Mouse (Mus musculus): Measurements from ENCODE around the gene Ndrg4. TPM values are rescaled to one million over a fixed set of nuclear protein-coding genes. Genes with fewer than 3 reads are reported as not detected.
"Not testable (repeated sequence)": the region's sequence is repeated elsewhere in the genome, so short reads cannot be mapped to it uniquely, and the experiment has no call there.

Ndrg4 gene
- 10 to 100 TPM; 16.1 to 21.6 TPM for total RNA-seq (2021)
- long read RNA-seq, experiment 1, transcript Ndrg4-203 (14 exons, 2,738 nt): major isoform, 5 of 28 reads
- long read RNA-seq, experiment 1, partial matches to known transcripts: 4 of 28 reads
- long read RNA-seq, experiment 1, other reads (novel, unspliced or antisense): 18 of 28 reads
- long read RNA-seq, experiment 2, partial matches to known transcripts: 1 of 25 reads
- long read RNA-seq, experiment 2, other reads (novel, unspliced or antisense): 18 of 25 reads

GRCm38 (mm10) chr8:95676631-95677030 is at the start of gene Ndrg4:
Gene Ndrg4, plus strand, starts transcription at chr8:95676980.
- DNase-seq: no peak

DNA sequence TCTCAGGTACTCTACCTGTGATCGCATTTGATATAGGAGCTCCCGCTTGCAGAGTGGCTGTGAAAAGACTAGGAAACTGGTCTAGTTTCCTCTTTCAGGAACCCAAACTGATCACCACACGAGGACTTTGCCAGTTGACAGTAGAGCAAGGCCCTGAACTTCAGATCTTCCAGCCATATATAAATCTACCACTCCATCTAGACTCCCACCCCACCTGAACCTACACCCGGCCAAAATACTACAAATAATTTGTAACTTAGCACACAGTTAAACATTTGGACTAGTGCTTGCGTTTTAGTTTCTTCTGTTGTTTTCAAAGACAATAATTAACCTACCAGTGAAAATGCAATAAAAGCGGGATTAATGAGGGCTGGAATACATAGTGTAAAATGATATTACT is 43.9 kb upstream of the Ndrg4 start:
- DNase-seq: no peak

DNA sequence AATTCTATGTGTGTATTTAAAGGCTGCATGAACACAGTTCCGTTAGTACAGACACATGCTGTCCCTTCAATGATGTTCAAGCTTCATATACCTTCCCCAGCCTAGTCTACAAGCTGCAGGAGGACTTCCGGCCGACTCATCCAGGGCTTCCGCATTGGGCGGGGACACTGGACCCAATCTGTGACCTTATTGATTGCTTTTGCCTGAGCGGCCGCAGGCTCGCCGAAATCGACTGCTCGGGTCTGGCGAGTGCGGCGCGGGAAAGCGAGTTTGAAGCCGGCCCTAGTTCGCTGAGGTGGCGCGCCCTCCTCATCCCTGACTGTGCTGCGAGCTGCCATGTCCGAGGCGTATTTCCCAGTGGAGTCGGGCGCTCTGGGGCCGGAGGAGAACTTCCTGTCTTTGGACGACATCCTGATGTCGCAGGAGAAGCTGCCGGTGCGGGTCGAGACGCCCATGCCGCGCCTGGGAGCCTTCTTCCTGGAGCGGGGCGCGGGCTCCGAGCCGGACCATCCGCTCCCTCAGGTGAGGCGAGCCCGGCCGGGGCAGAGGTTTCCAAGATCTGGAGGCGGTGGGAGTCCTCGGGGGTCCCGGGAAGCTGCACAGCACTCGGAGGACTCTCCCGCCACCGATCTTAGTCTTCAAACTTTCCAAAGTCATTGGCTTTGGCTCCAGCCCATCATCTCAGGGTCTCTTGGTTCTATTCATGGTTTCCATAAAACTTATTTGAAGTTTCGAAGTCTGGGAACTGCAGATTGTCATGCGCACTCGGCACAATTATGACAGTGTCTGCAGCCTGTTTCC is 43.3 kb upstream of the Ndrg4 start, which contains the start of gene Gins3:
Gene Gins3, plus strand, starts transcription at position 192 of the 801 bp plus-strand sequence.
- peak; percentile 92 to 94 for DNase-seq

- DNase-seq: no peak
These were observed 42.8 kb upstream of the Ndrg4 start for GRCm38 (mm10) chr8:95634063-95634340.

GRCm38 (mm10) chr8:95644942-95645341 is 31.8 kb upstream of the Ndrg4 start:
- no peak for DNase-seq

DNA sequence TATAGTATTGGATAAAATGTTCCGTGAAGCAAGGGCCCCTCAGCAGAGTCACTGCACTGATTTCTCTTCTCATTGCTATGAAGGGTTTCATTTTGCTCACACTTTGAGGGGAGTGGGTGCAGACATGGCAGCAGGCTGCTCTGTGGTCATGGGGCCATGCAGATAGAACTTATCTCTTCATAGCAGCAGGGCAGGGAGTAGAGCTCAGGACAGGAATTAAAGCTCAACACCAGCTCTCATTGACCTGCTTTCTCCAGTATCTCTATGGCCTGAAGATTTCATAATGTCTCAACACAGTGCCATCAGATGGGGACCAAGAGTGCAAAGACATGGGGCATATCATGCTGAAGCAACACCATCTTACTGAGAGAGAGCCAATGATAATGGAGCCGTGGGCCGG is 28.5 kb upstream of the Ndrg4 start:
- no peak for DNase-seq

GRCm38 (mm10) chr8:95653351-95653750 is 23.4 kb upstream of the Ndrg4 start:
- DNase-seq: no peak

DNA sequence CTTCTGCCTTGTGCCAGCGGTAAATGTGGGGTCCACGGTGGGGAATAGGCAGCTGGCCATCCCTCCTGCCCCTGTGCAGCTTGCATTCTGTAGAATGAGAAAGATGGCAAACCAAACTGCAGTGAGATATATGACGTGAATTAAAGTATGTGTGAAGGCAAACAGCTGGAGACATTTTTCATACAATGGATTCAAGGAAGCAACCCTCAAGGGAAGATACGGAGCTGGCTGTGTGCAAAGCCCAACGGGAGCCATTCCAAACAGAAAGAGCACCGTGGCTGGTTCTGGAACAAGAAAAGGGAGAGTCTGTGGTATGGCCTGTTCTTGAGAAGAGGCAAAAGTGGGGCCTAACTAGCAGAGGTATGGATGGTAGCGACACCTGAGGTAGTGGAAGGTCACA is 20.9 kb upstream of the Ndrg4 start:
- DNase-seq: no peak

- DNase-seq: no peak
These were observed 20.3 kb upstream of the Ndrg4 start for GRCm38 (mm10) chr8:95656316-95657002.

DNA sequence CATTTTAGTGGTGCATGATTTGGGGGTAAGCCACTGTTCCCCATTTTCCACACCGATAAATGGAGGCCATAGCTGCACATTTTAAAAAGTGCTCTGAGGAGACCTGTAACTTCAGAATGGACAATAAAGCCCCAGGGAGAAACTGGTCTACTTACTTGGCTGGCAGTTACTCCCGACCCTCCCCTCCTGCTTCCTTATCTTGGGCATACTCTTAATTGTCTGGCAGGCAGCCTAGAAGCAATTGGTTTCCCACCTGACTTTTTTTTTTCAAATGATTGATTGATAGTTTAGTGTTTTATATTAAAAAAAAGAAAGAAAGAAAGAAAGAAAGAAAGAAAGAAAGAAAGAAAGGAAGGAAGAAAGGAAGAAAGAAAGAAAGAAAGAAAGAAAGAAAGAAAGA is 19.3 kb upstream of the Ndrg4 start:
- DNase-seq: no peak

DNA sequence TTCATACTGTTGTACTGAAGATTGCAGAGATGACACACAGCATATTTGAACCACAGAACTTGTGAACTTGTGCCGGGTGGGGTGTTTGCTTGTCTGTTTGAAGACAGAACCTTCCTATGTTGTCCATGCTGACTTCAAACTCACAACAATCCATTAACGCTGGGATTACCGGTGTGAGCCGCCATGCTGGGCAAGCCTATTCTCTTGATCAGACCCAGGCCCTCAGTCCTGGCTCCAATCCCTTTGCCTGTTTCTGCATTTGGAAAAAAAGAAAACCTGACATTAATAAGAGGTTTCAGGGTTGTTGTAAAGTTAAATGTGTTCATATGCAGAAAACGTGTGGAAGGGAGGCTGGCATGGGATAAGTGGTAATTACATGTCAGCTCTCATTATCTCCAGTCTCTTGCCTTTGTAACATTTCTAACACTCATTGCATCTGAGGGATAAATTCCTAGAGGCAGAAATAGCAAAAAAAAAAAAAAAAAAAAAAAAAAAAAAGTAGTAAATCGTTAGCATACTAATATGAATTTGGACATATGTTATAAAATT is 16.4 kb upstream of the Ndrg4 start:
- no peak for DNase-seq

- no peak for DNase-seq
These were observed 15.7 kb upstream of the Ndrg4 start for GRCm38 (mm10) chr8:95661085-95661484.

DNA sequence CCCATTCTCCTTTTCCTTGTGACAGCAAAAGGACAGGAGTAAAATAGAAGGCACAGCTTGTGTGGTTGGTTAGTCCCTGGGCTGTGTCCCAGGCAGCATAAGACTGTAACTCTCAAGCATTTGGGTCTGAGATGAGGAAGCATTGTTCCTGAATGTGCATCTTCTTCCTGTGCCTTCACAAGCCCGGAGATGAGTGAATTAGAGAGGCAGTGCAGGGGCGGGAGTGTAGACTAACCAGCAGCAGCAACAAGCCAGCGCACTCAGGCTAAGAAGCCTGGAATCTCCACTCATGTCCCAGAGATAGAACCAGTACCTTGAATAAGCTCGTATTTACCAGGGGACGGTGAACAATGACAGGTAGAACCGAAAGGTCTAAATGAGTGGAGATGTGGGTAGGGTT is 15.2 kb upstream of the Ndrg4 start:
- no peak for DNase-seq

DNA sequence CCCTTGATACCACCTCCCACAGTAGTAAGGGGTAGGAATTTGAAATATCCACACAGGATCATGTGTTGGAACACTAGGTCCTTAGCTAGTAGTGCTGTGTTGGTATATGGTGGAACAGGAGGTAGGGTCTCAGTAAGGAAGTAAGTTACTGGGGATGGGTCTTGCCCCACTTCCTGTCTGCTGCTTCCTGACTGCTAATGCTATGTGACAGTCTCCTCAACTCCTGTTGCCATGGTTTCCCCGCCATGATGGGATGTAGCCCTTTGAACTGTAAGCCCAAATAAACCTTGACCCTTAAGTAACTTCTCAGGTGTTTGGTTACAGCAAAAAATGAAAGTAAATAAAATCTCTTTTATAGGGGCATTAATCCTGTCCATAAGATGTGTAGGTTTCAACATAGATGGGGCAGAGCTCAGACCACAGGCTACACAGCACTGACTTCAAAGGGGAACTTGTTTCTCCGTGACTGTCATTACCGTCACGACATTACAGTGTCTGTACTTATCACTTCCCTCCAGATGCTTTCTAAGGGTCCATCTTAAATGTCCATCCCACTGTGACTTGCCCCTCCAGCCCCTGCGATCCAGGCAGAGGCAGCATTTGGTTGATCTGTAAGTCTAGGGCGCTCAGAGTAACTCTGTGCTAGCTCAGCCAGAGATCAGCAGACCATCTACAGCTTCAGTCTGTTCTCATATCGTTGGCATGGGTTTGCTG is 13.7 kb upstream of the Ndrg4 start:
- no peak for DNase-seq

DNA sequence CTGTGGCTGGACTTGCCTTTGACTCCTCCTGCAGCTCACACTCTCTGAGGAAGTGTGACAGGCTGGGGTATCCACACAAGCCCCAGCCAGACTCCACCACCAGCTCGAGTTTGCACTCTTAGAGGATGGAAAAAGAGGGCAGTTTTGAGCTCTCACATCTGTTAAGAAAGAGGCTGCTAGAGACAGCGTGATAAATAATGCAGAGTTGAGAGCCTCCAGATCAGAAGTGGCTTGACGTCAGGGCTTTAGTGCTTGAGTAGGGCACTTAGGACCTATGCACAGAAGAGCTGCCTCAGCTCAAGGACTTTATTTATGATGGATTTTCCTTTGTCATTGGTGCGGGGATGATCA is 13.2 kb upstream of the Ndrg4 start:
- DNase-seq: no peak

DNA sequence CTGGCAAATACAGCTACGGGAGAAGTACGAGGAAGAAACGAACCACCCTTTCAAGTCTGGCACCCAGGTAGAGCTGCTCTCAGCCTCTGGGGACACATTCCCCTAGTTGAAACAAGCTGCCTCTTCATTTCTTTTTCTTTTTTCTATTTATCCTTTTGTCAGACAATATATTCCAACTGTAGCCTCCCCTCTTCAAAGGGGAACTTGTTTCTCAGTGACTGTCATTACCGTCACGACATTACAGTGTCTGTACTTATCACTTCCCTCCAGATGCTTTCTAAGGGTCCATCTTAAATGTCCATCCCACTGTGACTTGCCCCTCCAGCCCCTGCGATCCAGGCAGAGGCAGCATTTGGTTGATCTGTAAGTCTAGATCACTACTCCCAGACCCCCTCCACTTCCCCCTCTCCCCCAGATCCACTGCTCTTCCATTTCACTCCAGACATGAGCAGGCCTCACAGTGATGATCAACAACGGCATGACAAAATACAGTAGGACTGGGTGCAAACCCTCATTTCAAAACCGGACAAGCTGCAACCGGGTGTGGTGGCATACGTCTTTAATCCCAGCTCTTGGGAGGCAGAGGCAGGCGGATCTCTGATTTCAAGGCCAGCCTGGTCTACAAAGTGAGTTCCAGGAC is 10.8 kb upstream of the Ndrg4 start:
- not testable (repeated sequence) for DNase-seq

DNA sequence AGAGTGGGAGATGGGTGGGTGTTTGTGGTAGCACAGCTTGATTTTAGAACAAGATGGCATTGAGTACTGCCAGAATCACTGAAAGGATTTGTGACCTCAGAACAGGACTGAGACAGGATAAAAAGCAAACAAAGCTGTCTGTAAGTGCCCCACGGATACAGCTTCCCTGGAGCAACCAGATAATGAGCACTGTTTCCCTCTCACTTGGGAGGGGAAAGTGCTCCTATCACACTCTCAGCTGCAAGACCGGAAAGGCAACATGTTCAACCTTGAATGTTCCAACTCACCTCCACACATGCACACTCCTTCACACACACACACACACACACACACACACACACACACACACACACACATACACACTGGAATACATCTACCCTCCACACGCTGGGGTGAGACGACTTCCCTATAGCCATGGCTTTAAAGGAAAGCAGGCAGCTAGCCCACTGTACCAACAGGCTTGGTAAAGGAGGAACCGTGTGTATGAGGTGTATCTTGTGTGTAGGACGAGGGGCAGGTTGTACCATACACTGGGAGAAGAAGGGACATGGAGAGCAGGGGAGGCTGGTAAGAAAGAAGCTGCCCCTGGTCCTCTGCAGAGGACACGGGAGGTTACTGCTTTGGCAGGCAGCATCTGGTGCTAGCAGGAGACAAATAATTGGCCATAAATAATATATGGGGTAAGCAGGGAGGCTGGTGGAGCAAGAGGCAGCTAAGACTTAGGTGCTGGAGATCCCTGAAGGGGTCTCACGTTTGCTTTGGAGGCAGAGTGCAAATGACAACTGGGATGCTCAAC is 8.4 kb upstream of the Ndrg4 start:
- no peak for DNase-seq

DNA sequence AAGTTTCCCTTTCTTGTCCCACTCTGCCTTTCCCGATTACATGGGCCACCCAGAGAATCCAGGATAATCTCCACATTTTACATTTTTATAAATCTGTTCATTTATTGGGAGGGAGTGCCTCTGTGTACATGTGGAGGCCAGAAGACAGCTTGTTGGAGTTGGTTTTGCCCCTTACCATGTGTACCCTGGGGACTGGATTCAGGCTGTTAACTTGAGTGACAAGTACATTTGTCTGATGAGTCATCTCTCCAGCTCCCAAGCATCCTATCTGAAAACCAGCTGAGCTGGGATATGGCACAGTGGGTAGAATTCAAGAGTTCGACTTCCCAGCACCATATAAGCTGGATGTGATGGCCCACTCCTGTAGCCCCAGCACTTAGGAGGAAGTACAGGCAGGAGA is 6.8 kb upstream of the Ndrg4 start:
- DNase-seq: no peak

- no peak for DNase-seq
These were observed 4.9 kb upstream of the Ndrg4 start for GRCm38 (mm10) chr8:95671861-95672260.

DNA sequence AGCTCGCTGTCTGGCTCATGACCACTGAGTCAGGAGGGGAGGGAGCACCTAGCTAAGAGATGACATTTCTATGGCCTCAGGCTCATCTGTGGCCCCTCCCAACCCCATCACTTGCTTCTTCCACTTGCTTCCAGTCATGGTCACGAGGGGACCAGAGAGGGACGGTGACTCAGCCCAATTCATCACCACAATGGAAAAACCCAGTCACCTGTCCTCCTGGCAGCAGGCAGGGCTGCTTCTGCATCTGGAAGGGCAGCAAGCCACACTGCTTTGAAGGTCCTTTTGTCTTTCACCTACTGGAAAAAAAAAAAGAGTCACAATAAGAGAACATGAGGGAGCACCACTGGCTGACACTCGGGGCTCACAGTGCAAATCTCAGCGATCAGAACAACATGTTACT is 4.0 kb upstream of the Ndrg4 start:
- peak; percentile 80 to 83 for DNase-seq

GRCm38 (mm10) chr8:95677591-95678023 is 827 bp downstream of the Ndrg4 start:
- peak; percentile 9 to 31 for DNase-seq

Data from adrenal gland, postnatal 36 days (tissue).